Mouse (Mus musculus) erythroblast, embryonic 14.5 days (primary cell): ENCODE measurements at regions not wholly inside any gene's neighbourhood (a gene's known extent, or its start where the extent isn't known, plus 50 kb on each side); places are given as distances from the start of the nearest gene placed in this dataset.

Experiments
- H3K27me3 ChIP-seq: 2 replicates; pipeline ENCODE4 v1.6.1; 2012; ENCODE audit warnings: inconsistent platforms; ENCODE audit not compliant: control insufficient read depth
- H3K36me3 ChIP-seq: 2 replicates; pipeline ENCODE4 v1.6.1; 2012; ENCODE audit warnings: mild to moderate bottlenecking, inconsistent platforms; ENCODE audit not compliant: control insufficient read depth
- H3K4me1 ChIP-seq: 2 replicates; pipeline ENCODE4 v1.6.1; 2012; ENCODE audit warnings: inconsistent platforms; ENCODE audit not compliant: control insufficient read depth
- H3K4me3 ChIP-seq: replicated peaks from 2 replicates; pipeline ENCODE3; 2012; ENCODE audit warnings: moderate library complexity, mild to moderate bottlenecking, inconsistent platforms
- H3K9me3 ChIP-seq: 2 replicates; pipeline ENCODE4 v1.6.1; 2012; ENCODE audit warnings: low read length, inconsistent platforms, mixed read lengths; ENCODE audit not compliant: control insufficient read depth
- GATA1 ChIP-seq: IDR thresholded peaks from 2 replicates; pipeline ENCODE4 v1.6.1; 2012; ENCODE audit warnings: low read length, inconsistent platforms, mixed read lengths
- TAL1 ChIP-seq: IDR thresholded peaks from 3 replicates; pipeline ENCODE4 v1.6.1; 2012; ENCODE audit warnings: low read length, inconsistent platforms, mixed read lengths

DNA sequence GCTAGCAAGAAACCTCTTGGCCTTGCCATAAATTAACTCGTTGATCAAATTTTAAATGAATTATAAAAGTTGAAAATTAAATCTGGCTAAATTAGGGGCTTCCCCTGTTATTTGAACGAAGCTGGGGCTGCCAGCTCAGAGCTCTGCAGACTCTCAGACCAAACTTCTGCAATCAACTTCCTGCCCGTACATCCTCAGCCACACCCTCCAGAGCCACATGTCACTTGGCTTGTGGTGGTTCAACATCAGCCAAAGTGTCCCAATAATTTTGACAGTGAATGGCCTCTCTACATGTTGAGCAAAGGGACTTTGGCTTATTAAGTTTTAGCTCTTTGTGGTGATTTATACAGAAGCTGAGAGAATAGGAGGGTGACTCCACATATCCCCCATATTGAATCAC is 242.8 kb upstream of the Irx3 start:
- no peak for TF ChIP-seq TAL1
- TF ChIP-seq GATA1, result no peak
- no peaks in the 10 kb centered on the region for H3K4me1 ChIP-seq

DNA sequence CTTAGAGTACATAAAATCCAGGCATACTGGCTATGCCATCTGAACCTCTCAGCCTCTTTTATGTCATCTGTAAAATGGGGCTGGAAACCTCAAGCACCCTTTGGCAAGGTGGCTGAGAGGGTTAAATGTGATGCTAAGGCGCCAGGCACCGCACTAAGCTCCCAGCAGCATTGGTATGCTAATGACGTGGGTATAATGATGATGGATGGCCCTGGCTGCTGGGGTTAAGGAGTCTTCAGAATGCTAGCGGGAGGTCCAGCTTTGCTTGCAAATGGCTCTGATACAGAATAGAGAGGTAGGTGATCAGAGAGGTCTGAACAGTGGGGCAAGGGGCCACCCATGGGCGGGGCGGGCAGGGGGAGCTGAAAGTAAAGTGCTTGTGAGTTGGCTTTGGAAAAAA is 241.1 kb upstream of the Irx3 start:
- no peak overlapping the region for H3K4me3 ChIP-seq
- peaks cover 3% of the 10 kb centered on the region for H3K9me3 ChIP-seq
- no peaks in the 10 kb centered on the region for H3K27me3 ChIP-seq
- TF ChIP-seq TAL1 (no peak), GATA1 (no peak)
- H3K36me3 ChIP-seq, result no peaks in the 10 kb centered on the region
- H3K4me1 ChIP-seq, result no peaks in the 10 kb centered on the region

More for the DNA sequence above, 242.8 kb upstream of the Irx3 start:
- H3K9me3 ChIP-seq, result peaks cover 3% of the 10 kb centered on the region
- no peaks in the 10 kb centered on the region for H3K27me3 ChIP-seq
- no peak overlapping the region for H3K4me3 ChIP-seq
- no peaks in the 10 kb centered on the region for H3K36me3 ChIP-seq

DNA sequence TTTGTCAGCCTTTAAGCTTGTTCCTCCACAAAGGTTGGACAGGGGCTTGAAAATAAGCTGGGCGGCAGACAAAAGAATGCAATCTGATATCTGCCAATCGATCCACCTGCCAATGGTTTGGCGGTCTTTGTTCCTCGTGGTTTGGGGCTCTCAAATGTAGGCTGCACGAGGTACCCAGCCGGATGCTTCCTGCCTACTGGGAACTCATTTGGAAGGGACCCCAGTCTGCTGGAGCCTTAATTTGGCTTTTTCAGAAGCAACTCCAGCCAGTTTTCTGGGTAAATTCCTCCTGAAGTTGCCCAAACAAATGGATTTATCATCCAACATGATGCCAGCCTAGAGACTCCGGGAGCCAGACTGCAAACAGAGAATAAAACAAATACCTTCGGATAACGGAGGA is 228.1 kb upstream of the Irx3 start:
- H3K36me3 ChIP-seq, result no peaks in the 10 kb centered on the region
- H3K9me3 ChIP-seq, result no peaks in the 10 kb centered on the region
- TF ChIP-seq GATA1 (no peak), TAL1 (no peak)
- no peaks in the 10 kb centered on the region; the same call in 1 of the 2 replicates for H3K27me3 ChIP-seq
- H3K4me3 ChIP-seq, result no peak overlapping the region
- peaks cover 30% of the 10 kb centered on the region for H3K4me1 ChIP-seq

DNA sequence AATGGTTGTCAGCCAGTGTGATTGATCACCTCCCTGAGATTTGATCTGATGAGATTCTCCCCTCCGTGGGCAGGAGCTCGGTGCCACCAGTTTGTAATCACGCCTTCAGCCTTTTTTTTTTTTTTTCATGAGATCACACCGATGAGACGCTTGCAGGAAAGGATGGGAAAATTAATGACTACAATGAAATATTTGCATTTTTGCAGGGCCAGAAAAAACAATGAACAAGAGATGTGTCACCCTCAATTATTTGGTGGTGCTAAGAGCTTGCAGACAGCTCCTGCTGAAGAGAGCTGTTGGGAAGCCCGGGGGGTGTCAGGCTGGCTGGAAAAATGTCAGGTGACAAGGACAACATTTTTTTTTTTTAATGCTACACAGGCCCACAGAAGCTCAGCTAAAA is 227.6 kb upstream of the Irx3 start:
- peaks cover 30% of the 10 kb centered on the region for H3K4me1 ChIP-seq
- H3K4me3 ChIP-seq, result no peak overlapping the region
- TF ChIP-seq GATA1 (no peak), TAL1 (no peak)
- no peaks in the 10 kb centered on the region for H3K36me3 ChIP-seq
- no peaks in the 10 kb centered on the region for H3K9me3 ChIP-seq
- H3K27me3 ChIP-seq, result no peaks in the 10 kb centered on the region; the same call in 1 of the 2 replicates

DNA sequence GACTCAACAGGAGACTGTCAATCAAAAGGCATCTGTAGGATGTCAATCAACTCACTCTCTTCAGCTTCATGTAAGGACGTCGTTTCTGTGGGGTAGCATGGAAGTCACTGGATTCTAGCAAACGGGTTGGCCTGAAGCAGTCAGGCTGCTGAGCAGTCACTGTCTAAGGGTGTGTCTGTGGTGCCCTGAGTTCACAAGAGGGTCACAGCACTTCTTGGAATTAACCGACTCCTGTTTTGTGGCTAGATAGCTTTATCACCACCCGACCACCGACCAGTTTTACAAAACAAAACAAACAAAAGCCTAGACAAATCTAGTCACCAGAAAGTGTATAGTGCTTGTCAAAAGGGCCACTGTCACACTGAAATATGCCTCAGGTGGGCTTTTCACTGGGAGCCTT is 226.4 kb upstream of the Irx3 start:
- no peaks in the 10 kb centered on the region for H3K9me3 ChIP-seq
- H3K4me1 ChIP-seq, result peaks cover 33% of the 10 kb centered on the region

DNA sequence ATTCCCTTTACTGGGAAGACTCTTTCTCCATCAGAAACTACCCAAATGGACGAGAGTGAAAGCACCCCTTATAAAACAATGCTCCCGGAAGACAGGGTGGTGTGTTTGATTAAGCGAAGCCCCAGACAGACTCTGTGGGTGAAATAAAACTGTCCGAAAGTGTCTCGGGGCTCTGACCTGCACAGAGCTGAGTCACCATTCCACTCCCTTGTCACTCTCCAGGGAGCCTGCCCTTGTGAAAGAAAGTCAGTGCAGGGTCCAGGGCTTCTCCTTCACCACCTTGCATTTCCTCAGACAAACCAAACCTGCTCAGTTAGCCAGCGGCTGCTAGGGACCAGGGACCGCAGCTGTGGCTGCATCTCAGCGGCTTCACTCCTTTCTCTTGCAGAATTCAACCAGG is 222.3 kb upstream of the Irx3 start:
- H3K27me3 ChIP-seq, result peaks cover 6% of the 10 kb centered on the region; the same call in 1 of the 2 replicates
- H3K4me3 ChIP-seq, result no peak overlapping the region
- H3K36me3 ChIP-seq, result no peaks in the 10 kb centered on the region
- H3K4me1 ChIP-seq, result peaks cover 33% of the 10 kb centered on the region
- no peak for TF ChIP-seq GATA1
- TF ChIP-seq TAL1, result no peak
- H3K9me3 ChIP-seq, result no peaks in the 10 kb centered on the region

More for the DNA sequence above, 226.4 kb upstream of the Irx3 start:
- Histone ChIP-seq H3K4me3 (no peak overlapping the region), H3K36me3 (no peaks in the 10 kb centered on the region), H3K27me3 (peaks cover 4% of the 10 kb centered on the region; the same call in 1 of the 2 replicates)
- TF ChIP-seq GATA1 (no peak), TAL1 (no peak)

DNA sequence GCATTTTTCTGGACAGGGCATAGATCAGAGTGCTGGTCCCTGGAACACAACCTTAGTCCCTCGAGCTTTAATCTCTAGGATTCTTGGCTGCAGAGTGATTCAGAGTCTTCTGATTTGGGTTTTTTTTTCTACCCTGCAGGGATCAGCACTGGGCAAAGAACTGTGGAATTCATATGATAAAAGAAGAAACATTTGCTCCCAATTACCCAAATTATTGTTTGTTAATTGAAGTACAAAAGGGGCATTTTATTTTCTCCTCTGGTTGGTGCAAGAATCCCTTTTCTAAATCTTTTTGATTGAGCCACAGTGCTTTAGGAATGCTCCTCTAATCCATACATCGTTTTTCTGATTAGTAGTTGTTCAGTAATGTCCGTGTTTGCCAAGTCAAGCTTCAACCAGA is 219.7 kb upstream of the Irx3 start:
- peaks cover 10% of the 10 kb centered on the region for H3K4me1 ChIP-seq
- H3K9me3 ChIP-seq, result no peaks in the 10 kb centered on the region
- no peak overlapping the region for H3K4me3 ChIP-seq
- no peak for TF ChIP-seq TAL1
- no peak for TF ChIP-seq GATA1
- no peaks in the 10 kb centered on the region for H3K36me3 ChIP-seq
- peaks cover 6% of the 10 kb centered on the region; the same call in 1 of the 2 replicates for H3K27me3 ChIP-seq

DNA sequence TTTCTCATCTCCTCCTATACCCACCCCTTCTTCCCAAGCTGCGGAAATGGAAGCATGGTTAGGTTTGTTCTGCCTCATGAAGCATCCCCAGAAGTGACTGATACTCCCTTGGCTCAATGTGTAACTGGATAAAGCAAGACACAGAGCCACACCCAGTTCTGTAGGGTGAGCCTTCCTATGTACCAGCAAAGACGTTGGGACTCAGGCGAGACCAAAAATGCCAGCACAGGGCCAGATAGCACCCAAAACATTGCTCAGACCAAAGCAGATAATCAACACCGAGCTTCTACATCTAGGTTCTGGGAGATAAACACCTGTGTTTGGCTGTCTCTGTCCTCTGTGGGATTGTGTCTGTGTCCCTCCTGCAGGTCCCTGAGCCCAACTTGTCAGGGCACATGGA is 212.8 kb upstream of the Irx3 start:
- Histone ChIP-seq H3K4me3 (no peak overlapping the region), H3K36me3 (no peaks in the 10 kb centered on the region), H3K27me3 (no peaks in the 10 kb centered on the region), H3K9me3 (no peaks in the 10 kb centered on the region), H3K4me1 (peaks cover 4% of the 10 kb centered on the region; the same call in 1 of the 2 replicates)
- no peak for TF ChIP-seq GATA1
- TF ChIP-seq TAL1, result no peak

DNA sequence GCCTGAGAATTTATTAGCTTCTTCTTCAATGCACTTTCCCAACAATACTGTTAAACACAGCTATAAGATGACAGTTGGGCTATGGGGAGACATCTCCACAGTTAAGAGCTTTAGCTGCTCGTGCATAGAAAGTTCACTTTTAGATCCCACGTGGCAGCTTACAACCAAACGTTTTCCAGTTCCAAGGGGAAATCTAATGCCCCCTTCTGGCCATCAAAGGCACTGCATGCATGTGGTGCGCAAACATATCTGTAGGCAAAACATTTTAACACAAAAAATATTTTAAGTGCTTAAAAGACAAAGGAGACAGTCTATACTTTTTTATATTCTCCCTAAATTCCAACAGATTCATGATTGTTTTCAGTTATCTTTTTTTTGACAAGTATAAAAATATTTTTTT is 211.3 kb upstream of the Irx3 start:
- Histone ChIP-seq H3K4me3 (no peak overlapping the region), H3K36me3 (no peaks in the 10 kb centered on the region), H3K9me3 (no peaks in the 10 kb centered on the region), H3K27me3 (no peaks in the 10 kb centered on the region), H3K4me1 (peaks cover 4% of the 10 kb centered on the region; the same call in 1 of the 2 replicates)
- TF ChIP-seq TAL1 (no peak), GATA1 (no peak)

DNA sequence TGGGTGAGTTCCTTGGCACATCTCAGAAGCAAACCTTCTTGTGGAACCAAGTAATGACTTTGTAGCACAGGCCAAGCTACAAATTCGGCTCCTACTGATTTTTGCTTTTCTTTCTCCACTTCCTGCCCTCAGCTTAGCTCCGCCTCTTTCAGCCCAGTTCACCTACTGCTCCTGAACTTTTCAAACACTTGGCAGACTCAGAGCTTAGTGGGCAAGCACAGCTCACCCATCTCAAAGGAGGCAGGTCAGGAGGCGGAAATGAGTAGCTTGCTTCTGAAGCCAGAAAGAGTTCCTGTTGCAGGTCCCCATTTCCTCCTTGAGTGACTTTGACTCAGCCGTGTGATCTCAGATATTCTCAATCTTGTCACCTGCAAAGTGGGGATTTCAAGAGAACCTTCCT is 208.5 kb upstream of the Irx3 start:
- no peaks in the 10 kb centered on the region for H3K36me3 ChIP-seq

More for the DNA sequence above, 208.5 kb upstream of the Irx3 start:
- Histone ChIP-seq H3K27me3 (no peaks in the 10 kb centered on the region), H3K4me1 (peaks cover 4% of the 10 kb centered on the region; the same call in 1 of the 2 replicates), H3K9me3 (no peaks in the 10 kb centered on the region), H3K4me3 (no peak overlapping the region)
- TF ChIP-seq TAL1 (no peak), GATA1 (no peak)
